Mouse (Mus musculus) spleen, postnatal 4 days (tissue): ENCODE measurements around the gene Dnajc28.

Source experiments
- DNase-seq, 2 experiments: peaks; one replicate each; pipeline ENCODE4 v3.0.0; 2022; ENCODE audit warnings: low spot score in 2 of 2

Dnajc28 gene

DNA sequence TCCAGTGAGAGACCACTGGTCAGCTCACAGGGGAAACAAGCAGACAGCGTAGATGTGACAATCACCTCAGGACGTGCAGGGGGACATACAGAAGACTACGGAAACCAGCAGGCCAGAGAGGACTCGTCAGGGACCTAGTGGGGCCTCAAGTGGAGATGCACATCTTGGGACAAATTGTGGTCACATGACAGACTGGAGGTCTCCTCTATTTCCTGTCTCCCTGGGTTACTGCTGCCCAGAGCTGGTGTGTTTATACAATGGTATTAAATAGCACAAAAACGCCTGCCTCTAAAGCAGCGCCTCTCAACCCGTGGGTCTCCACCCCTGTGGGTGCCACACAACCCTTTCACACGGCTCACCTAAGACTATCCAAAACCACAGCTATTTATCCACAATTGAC, 26.7 kb downstream of the Dnajc28 start:
- DNase-seq, result no peak

DNA sequence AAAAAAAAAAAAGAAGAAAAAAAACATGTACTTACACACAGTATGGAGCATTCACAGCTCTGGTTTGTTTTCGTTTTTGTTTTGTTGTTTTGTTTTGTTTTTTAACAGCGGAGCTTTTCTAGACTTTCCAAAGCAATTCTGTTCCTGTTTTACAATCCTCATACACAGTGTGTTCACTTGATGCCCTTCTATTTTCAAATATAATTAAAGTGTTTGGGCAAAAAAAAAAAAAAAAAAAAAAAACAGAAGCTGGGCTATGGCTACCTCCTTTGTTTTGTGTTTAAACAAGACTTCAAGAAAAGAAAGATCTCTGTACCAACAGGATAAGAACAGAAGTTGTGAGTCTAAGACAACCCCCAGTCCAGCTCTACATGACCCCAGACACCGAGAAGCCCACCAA, 30.1 kb downstream of the Dnajc28 start:
- no peak for DNase-seq

DNA sequence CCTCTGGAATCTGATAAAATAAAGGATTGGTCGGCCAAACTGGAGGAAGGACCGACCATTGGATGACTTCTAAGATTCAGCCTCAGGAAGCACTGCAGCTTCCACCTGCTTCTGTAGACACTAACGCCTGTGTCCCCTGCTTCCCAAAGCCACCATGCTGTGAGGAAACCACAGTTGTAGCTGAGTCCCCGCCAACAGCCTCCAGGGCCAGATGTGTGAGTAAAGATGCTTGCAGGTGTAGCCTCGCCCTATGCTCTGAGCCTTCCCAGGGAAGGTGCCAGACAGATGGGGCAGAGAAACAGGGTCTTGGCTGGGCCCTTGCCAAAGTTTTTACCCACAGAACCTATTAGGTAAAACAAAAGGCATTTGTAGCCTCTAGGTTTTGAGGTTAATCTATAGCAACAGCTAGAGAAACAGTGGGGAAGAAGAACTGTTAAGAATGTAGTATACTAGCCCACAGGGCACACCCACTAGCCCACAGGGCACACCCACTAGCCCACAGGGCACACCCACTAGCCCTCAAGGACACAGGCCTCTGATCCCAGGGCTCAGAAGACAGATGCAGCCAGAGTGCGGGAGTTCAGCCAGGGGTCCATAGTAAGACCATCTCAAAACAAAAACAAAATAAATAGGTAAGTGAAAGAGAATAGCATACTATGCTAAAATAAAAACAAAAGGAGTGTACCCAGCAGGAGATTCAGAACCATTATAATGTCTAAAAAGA, 30.9 kb downstream of the Dnajc28 start:
- no peak for DNase-seq

DNA sequence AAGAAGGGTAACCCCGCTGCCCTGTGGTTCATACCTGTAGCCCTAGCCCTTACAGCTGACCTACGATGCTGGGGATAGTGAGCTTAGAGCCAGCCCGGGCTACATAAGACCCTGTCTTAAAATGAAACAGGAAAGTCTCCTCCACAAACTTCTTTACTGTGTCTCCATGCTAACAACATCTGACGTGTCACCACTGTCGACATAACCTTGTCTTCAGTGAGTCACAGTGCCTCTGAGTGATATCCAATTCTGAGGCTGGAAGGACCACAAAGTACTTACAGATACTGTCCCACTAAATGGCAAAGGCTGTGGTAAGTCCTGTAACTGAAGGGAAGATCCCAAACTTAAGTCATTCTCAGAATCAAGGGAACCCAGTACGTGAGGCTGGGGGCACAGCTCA, 32.6 kb downstream of the Dnajc28 start:
- no peak for DNase-seq

DNA sequence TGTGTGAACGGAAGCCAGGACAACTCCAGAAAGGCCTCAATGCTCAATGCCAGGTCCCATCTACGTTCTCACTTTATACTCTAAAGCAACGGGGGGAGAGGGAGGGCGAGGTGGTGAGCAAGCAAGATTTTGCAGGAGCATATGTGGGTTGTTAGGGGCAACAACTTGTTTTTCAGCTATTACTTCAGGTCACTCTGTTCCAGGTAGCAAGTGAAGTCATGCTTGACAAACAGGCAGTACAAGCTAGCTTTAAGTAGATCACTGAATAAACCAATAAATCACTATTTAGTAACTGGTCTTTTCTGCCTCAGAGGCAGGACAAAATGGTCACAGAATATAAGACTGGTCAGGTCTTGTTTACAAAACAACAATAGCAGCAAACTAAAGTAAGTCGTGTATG, 33.2 kb downstream of the Dnajc28 start:
- no peak for DNase-seq

DNA sequence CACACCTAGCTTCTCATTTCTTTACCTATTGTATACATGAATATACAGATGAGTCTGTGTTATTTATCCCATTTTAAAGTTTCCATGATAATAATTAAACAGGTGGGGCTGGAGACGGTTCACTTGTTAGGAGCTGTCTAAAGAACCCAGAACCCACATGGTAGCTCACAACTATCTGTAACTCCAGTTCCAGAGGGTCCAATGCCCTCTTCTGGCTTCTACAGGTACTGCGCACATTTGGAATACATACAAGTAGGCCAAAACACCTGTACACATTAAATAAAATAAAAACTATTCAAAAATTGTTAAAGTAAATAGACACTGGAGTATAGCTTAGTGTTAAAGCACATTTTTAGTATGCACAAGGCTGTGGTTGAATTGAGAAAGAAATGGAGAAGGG, 36.5 kb downstream of the Dnajc28 start:
- peak; percentile 68 to 86 for DNase-seq

DNA sequence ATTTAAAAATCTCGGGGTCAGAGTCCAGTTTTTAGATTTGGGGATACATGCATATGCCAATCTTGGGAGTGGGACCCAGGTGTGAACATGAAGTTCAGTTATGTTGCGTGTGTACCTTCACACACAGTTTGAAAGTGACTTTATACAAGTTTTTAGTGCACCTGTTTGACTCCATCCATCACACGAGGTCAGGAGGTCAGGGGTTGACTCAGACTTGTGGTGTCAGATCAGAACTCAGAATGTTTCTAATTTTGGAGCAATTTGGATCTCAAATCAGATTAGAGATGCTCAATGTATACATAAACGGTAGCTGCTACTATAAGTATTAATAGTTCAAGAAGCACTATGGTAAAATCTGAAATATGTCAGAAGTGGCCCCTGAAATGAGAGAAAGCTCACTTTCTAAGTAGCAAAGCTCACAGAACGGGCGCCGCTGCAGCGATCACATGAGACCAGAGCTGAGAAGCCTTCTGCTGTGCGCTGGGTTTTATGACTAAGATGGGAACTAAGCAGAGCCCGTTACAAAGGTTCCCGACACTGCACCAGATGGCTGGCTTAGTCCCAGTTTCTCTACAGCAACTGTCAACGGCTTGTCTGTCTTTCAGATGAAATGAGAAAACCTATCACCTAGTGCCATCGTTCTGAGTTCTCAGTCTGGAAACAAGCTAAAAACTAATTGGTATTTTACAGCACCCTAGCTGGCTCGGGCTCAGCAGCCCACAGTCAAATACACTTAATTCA, 39.7 kb downstream of the Dnajc28 start:
- DNase-seq, result no peak

DNA sequence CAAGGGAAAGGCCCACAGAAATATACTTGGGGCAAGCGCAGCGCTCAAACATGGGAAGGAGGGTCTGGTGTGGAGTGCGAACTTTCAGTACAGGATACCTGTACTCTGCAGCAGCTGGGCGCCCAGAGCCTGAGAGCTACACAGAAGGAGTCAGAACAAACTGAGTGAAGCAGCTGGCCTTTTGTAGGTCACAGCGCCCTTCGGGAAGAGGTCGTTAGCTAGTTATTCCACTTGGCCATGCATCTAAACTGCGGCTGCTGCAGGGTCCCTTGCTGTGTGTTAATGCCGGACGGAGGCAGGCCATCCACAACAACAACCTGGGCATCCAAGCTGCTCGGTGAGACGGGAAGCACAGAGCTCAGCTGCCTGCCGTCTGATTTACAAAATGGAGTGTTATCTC, 43.7 kb downstream of the Dnajc28 start:
- no peak for DNase-seq

DNA sequence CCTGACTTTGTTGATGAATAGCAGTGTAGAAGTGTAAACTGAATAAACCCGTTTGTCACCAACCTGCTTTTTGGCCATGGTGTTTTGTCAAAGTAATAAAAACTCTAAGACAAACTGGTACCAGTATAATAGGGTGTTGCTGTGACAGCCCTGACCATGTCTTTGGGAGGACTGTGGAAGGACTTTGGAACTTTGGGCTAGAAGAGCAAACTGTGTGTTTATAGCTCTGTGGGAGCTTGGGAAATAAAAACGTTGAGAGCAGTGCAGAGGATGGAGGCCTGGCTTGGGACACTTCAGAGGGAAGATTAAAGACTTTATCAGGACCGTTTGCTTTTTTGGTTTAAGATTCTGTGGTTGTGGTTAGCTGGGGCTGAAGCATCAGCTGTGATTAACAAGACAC, 47.7 kb downstream of the Dnajc28 start:
- DNase-seq, result no peak

DNA sequence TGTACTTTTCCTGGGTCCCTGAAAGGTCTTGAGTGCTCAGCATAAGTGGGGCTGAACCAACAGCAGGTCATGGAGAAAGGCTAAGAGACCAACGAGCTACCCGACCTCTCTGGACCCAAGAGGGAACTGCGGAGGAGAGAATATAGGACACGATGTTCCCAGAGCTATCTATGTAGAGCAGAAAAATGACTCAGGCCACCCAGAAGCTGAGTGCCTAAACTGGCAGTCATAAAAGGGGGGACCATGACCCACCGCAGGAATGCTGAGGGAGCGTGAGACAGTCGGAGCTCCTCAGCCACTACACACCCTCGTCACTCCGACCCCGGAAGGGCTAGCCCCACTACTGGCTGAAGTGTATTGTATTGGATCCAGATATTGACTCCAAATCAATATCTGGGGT, 49.9 kb downstream of the Dnajc28 start:
- no peak for DNase-seq

DNA sequence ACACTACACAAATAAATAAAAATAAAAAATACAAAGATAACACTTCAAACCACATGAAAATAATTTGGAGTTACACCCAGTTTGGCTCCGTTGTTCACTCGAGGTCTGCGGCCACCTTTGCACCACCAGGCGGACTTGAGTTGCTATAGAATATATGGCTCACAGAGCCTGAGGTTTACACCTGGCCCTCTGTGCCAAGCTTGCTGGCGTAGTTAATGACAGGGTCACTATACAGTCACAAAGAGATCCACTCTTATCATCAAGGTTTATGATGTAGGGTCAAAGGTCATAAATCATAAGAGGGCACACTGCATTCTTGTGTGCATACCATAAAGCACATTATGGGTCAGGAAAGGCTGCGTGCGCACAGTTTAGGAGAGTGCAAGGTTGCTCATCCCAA, 52.8 kb downstream of the Dnajc28 start:
- no peak for DNase-seq

DNA sequence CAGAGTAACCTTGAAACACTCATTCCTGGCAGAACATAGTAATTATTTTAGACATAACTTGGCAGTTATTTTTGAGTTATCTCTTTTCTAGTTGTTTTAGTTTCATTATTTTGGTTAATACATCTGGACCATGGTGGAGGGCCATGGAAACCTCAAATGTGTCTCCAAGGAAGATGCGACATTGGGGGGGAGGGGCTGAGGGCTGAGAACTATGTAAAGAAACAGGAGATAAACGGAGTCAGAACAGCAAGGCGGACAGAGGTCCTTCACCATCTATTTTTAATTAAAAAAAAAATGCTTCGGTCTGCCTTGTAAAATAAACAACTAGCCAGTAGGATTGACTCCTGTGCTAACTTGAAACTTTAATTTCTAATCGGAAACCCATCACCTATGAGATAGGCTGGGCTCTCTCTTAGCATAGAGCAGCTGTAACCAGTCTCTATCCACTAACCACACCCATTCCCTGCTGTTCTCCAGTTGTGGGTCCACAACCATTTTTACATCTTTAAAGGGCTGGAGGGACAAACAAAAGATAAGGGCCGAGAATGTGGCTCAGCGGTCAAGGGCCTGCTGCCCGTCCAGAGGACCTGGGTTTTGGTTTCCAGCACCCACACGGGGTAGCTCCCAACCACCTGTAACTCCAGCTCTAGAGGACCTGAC, 53.4 kb downstream of the Dnajc28 start:
- DNase-seq, result no peak

DNA sequence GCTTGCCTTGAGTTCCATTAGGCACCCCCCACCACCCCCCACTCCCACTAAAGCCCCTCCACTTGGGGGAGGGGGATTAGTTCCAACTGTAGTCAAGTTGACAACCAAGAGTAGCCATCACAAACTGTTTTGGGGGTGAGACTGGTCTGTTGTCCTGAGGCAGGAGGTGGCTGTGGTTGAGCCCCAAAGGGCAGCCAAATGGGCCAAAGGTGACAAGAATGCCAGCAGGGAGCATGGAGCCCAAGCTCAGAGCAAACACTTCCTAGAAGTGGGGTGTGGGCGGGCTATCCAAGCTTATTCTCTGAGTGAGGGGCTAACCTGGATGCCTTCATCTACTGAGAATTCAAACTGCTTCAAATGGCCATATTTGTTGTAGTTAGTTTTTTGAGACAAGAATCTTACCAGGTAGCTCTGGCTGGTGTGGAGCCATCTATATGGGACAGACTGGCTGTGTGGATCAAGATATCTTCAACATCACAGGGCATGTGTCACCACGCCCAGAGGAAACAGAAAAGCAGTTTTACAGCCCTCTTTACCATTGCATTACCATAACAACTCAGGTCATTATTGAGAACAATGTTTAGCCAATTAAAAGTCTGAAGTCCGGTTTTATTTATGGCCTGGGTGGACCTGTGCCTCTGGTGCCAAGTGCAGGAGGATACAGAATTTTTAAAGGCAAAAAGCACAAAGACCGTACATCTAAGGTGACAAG, 54.1 kb downstream of the Dnajc28 start:
- no peak for DNase-seq
